Mouse (Mus musculus): Measurements from ENCODE around the gene Gm11273. TPM values are rescaled to one million over a fixed set of nuclear protein-coding genes. Genes with fewer than 3 reads are reported as not detected.

Gm11273 gene
- total RNA-seq, 1 experiment: 35.7 TPM

DNA sequence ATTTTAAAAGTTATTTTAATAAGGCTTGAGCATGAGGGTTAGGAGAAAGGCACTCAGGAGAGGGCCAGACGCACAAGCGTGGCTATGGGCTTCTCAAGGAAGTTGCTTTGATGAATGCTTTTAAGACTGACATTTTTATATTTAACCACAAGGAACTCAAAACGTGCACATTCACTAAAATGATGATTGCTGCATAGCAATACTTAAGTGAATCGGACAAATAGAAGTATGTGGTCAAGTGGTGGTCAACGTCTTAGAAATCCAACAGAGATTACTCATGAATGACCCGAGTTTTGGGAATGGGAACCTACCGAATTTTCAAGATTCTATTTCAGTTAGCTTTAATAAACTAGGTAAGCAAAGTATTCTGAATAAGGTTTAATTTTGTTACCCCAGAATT, 28.9 kb upstream of the Gm11273 start:
- Histone ChIP-seq H3K27ac (ENCODE audit: insufficient read depth, low read depth, low read length, poor library complexity, severe bottlenecking) (no peak overlapping the region), H3K9ac (ENCODE audit: insufficient read depth, low read depth, low read length, poor library complexity, severe bottlenecking) (peak overlapping the region; percentile 38; the same call in 1 of the 2 replicates), H3K36me3 (ENCODE audit: control insufficient read depth, insufficient read depth, low read length, poor library complexity, severe bottlenecking) (0 out of 2 replicates have a peak, but pooled peaks cover 5% of the 10 kb centered on the region), H3K4me1 (ENCODE audit: control insufficient read depth in 2 of 2, insufficient read depth in 2 of 2, low read length in 2 of 2, poor library complexity in 1 of 2) (0 out of 4 replicates have a peak, but pooled peaks cover 0 to 2% of the 10 kb centered on the region in 2 experiments), H3K4me3 (ENCODE audit: insufficient read depth in 1 of 2, low read depth in 1 of 2, low read length in 2 of 2, poor library complexity in 1 of 2, severe bottlenecking in 1 of 2) (peak overlapping the region; percentile 45 to 85), H3K9me3 (ENCODE audit: control insufficient read depth, insufficient read depth, low read depth, low read length) (no peaks in the 10 kb centered on the region)
- TF ChIP-seq HCFC1 (IDR thresholded peaks at IDR 0.05; ENCODE audit: borderline replicate concordance, insufficient read depth, low read length) (no peak), ZNF384 (IDR thresholded peaks at IDR 0.05; ENCODE audit: low read depth, low read length) (no peak), ZC3H11A (IDR thresholded peaks at IDR 0.05; ENCODE audit: borderline replicate concordance, low read depth, low read length) (no peak), CHD2 (IDR thresholded peaks at IDR 0.05; ENCODE audit: low read depth, low read length) (no peak), MAFK (IDR thresholded peaks at IDR 0.05; ENCODE audit: insufficient read depth, low read depth, low read length) (no peak)
- DNase-seq (ENCODE audit: low read depth, low spot score): no peak
- in situ Hi-C loops (cut with MboI; ENCODE audit: low sequenced_read_pairs in 2 of 2, unreplicated experiment in 2 of 2): no loop called here

DNA sequence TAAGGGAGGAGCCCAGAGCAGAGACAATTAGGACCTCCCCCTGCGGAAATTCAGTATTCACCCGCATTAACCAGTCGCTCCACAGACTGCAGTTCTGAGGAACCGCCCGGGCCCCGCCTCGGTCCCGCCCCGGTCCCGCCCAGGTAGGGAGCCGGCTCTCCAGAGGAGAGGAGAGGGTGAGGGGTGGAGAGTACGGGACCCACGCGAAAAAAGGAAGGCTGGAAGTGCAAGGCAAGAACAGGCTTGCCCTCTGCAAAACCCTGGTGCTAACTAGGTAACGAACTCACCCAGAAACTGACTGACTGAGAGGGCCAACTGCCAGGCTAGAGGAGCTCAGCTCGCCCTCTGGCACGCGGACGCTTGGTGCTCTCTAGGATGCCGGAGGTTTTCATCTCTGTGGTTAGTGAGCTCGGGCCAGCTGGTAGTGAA, 5.0 kb upstream of the Gm11273 start:
- no peak overlapping the region for H3K27ac ChIP-seq (ENCODE audit: insufficient read depth, low read depth, low read length, poor library complexity, severe bottlenecking)
- DNase-seq (ENCODE audit: low read depth, low spot score): peak; percentile 81
- TF ChIP-seq MAFK (IDR thresholded peaks at IDR 0.05; ENCODE audit: insufficient read depth, low read depth, low read length) (no peak), ZNF384 (IDR thresholded peaks at IDR 0.05; ENCODE audit: low read depth, low read length) (no peak), CHD2 (IDR thresholded peaks at IDR 0.05; ENCODE audit: low read depth, low read length) (no peak), ZC3H11A (IDR thresholded peaks at IDR 0.05; ENCODE audit: borderline replicate concordance, low read depth, low read length) (no peak), HCFC1 (IDR thresholded peaks at IDR 0.05; ENCODE audit: borderline replicate concordance, insufficient read depth, low read length) (peak; percentile 69)
- no peaks in the 10 kb centered on the region for H3K9me3 ChIP-seq (ENCODE audit: control insufficient read depth, insufficient read depth, low read depth, low read length)
- in situ Hi-C loops (cut with MboI; ENCODE audit: low sequenced_read_pairs in 2 of 2, unreplicated experiment in 2 of 2): no loop called here
- H3K36me3 ChIP-seq (ENCODE audit: control insufficient read depth, insufficient read depth, low read length, poor library complexity, severe bottlenecking): no peaks in the 10 kb centered on the region
- peak overlapping the region; percentile 77 to 92 for H3K4me3 ChIP-seq (ENCODE audit: insufficient read depth in 1 of 2, low read depth in 1 of 2, low read length in 2 of 2, poor library complexity in 1 of 2, severe bottlenecking in 1 of 2)
- peaks cover 0 to 2% of the 10 kb centered on the region in 2 experiments; a peak in 1 of 4 replicates for H3K4me1 ChIP-seq (ENCODE audit: control insufficient read depth in 2 of 2, insufficient read depth in 2 of 2, low read length in 2 of 2, poor library complexity in 1 of 2)
- peak overlapping the region; percentile 97 for H3K9ac ChIP-seq (ENCODE audit: insufficient read depth, low read depth, low read length, poor library complexity, severe bottlenecking)

DNA sequence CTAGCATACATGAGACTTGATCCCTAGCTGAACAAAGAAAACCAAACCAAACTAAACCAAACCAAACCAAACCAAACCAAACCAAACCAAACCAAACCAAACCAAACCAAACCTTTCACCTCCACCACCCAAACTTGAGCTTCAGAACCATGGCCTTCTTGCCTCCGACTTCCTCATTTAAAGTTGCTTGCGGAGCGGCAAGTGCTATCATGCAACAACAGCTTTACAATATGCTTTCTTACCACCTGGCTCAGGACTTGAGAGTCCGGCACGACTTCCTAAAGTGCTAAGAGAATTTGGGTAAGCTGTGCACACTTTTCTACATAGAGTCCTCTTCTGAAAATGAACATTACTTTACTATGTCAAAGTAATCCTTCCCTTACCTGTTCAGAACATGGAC, 1.1 kb upstream of the Gm11273 start:
- TF ChIP-seq HCFC1 (IDR thresholded peaks at IDR 0.05; ENCODE audit: borderline replicate concordance, insufficient read depth, low read length): no peak
- no peak for TF ChIP-seq CHD2 (IDR thresholded peaks at IDR 0.05; ENCODE audit: low read depth, low read length)
- Histone ChIP-seq H3K4me3 (ENCODE audit: insufficient read depth in 1 of 2, low read depth in 1 of 2, low read length in 2 of 2, poor library complexity in 1 of 2, severe bottlenecking in 1 of 2) (no peak overlapping the region), H3K9ac (ENCODE audit: insufficient read depth, low read depth, low read length, poor library complexity, severe bottlenecking) (no peak overlapping the region), H3K9me3 (ENCODE audit: control insufficient read depth, insufficient read depth, low read depth, low read length) (no peaks in the 10 kb centered on the region), H3K27ac (ENCODE audit: insufficient read depth, low read depth, low read length, poor library complexity, severe bottlenecking) (no peak overlapping the region), H3K36me3 (ENCODE audit: control insufficient read depth, insufficient read depth, low read length, poor library complexity, severe bottlenecking) (no peaks in the 10 kb centered on the region), H3K4me1 (ENCODE audit: control insufficient read depth in 2 of 2, insufficient read depth in 2 of 2, low read length in 2 of 2, poor library complexity in 1 of 2) (peaks cover 0 to 2% of the 10 kb centered on the region in 2 experiments; a peak in 1 of 4 replicates)
- no peak for DNase-seq (ENCODE audit: low read depth, low spot score)
- in situ Hi-C loops (cut with MboI; ENCODE audit: low sequenced_read_pairs in 2 of 2, unreplicated experiment in 2 of 2): no loop called here

DNA sequence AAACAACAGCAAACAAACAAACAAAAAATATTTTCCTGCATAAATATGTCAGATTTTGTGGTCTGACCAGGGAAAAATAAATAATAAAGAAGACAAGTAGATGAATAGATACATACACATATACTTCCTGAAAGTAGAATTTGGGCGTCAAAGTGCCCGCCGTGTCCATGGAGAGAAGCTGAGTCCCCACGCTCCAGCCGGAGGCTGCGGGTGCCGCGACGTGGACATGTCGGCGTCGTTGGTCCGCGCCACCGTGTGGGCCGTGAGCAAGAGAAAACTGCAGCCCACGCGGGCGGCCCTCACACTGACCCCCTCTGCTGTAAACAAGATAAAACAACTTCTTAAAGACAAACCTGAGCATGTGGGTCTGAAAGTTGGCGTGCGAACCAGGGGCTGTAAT, 6.1 kb downstream of the Gm11273 start, which contains the start of gene AK157302:
Gene AK157302, plus strand, starts transcription at position 144 of the 400 bp plus-strand sequence.
- Histone ChIP-seq H3K27ac (ENCODE audit: insufficient read depth, low read depth, low read length, poor library complexity, severe bottlenecking) (no peak within 1 kb of the TSS), H3K9me3 (ENCODE audit: control insufficient read depth, insufficient read depth, low read depth, low read length) (no peaks in the 10 kb centered on the region), H3K4me3 (ENCODE audit: insufficient read depth in 1 of 2, low read depth in 1 of 2, low read length in 2 of 2, poor library complexity in 1 of 2, severe bottlenecking in 1 of 2) (no peak within 1 kb of the TSS), H3K36me3 (ENCODE audit: control insufficient read depth, insufficient read depth, low read length, poor library complexity, severe bottlenecking) (no peaks in the 10 kb centered on the region), H3K4me1 (ENCODE audit: control insufficient read depth in 2 of 2, insufficient read depth in 2 of 2, low read length in 2 of 2, poor library complexity in 1 of 2) (no peaks in the 10 kb centered on the region), H3K9ac (ENCODE audit: insufficient read depth, low read depth, low read length, poor library complexity, severe bottlenecking) (no peak within 1 kb of the TSS)
- DNase-seq (ENCODE audit: low read depth, low spot score): no peak
- in situ Hi-C loops (cut with MboI; ENCODE audit: low sequenced_read_pairs in 2 of 2, unreplicated experiment in 2 of 2): no loop called here
- TF ChIP-seq ZC3H11A (IDR thresholded peaks at IDR 0.05; ENCODE audit: borderline replicate concordance, low read depth, low read length): no peak
- TF ChIP-seq MAFK (IDR thresholded peaks at IDR 0.05; ENCODE audit: insufficient read depth, low read depth, low read length): no peak
- no peak for TF ChIP-seq ZNF384 (IDR thresholded peaks at IDR 0.05; ENCODE audit: low read depth, low read length)
- TF ChIP-seq CHD2 (IDR thresholded peaks at IDR 0.05; ENCODE audit: low read depth, low read length): no peak
- TF ChIP-seq HCFC1 (IDR thresholded peaks at IDR 0.05; ENCODE audit: borderline replicate concordance, insufficient read depth, low read length): no peak

DNA sequence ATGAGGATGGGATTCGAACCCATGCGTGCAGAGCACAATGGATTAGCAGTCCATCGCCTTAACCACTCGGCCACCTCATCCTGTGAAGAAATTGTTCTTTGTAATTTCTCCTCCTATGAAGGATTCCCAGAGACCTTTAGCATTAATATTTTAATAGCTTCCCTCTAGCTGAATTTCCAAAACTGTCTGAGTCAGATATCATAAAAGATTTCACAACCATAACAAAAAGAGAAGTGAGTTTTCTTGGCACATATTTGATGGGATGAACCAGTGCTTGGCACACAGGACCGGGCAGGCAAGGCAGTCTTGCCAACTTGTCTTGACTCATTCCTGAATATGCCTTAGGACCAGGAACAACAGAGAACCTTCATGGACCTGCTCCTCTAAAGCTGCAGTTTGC, 8.4 kb downstream of the Gm11273 start:
- no peaks in the 10 kb centered on the region for H3K36me3 ChIP-seq (ENCODE audit: control insufficient read depth, insufficient read depth, low read length, poor library complexity, severe bottlenecking)
- no peak for DNase-seq (ENCODE audit: low read depth, low spot score)
- no peak overlapping the region for H3K4me3 ChIP-seq (ENCODE audit: insufficient read depth in 1 of 2, low read depth in 1 of 2, low read length in 2 of 2, poor library complexity in 1 of 2, severe bottlenecking in 1 of 2)
- H3K9me3 ChIP-seq (ENCODE audit: control insufficient read depth, insufficient read depth, low read depth, low read length): 0 out of 2 replicates have a peak, but pooled peaks cover 6% of the 10 kb centered on the region
- no peak for TF ChIP-seq ZNF384 (IDR thresholded peaks at IDR 0.05; ENCODE audit: low read depth, low read length)
- no peak for TF ChIP-seq ZC3H11A (IDR thresholded peaks at IDR 0.05; ENCODE audit: borderline replicate concordance, low read depth, low read length)
- TF ChIP-seq MAFK (IDR thresholded peaks at IDR 0.05; ENCODE audit: insufficient read depth, low read depth, low read length): no peak
- TF ChIP-seq CHD2 (IDR thresholded peaks at IDR 0.05; ENCODE audit: low read depth, low read length): no peak
- TF ChIP-seq HCFC1 (IDR thresholded peaks at IDR 0.05; ENCODE audit: borderline replicate concordance, insufficient read depth, low read length): no peak
- H3K27ac ChIP-seq (ENCODE audit: insufficient read depth, low read depth, low read length, poor library complexity, severe bottlenecking): no peak overlapping the region
- H3K4me1 ChIP-seq (ENCODE audit: control insufficient read depth in 2 of 2, insufficient read depth in 2 of 2, low read length in 2 of 2, poor library complexity in 1 of 2): no peaks in the 10 kb centered on the region
- H3K9ac ChIP-seq (ENCODE audit: insufficient read depth, low read depth, low read length, poor library complexity, severe bottlenecking): no peak overlapping the region
- in situ Hi-C loops (cut with MboI; ENCODE audit: low sequenced_read_pairs in 2 of 2, unreplicated experiment in 2 of 2): no loop called here

All from ES-E14 (cell line).